Comparison of ENCODE assay signal across 9 mouse cellular contexts in the genomic region with DNA sequence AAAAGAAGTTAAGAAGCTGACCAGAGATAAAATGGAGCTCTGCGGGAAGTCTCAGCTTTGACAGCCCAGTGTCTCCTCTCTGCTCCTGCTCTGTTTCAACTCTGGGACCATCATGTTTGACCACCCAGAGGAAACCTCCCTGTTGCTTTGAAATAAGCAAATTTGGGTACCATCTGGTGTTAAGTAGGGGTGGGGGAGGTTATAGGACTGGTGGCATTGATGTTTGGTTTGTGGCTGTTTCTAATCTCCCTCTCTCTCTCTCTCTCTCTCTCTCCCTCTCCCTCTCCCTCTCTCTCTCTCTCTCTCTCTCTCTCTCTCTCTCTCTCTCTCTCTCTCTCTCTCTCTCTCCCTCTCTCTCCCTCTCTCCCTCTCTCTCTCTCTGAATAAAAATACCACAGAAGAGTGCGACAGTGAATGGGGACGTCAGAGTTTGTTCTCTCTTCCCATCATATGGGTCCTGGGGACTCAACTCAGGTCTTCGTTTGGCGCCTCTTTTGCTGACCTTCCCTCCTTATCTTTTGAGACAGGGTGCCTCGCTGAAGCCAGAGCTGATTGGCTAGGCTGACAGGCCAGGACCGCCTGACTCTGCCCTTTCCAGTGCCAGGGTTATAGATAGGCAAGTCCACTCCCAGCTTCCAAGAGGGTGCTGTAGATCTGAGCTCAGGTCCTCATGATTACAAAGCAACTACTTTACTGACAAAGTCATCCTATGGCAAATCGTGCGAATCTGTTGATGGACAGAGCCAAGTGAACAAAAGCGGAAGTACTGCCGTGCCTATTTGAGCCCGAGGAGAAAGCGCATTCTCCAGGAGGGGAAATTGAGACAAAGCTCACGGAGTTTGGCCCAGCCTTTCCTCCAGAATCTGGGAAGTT. TPM values are rescaled to one million over a fixed set of nuclear protein-coding genes. Genes with fewer than 3 reads are reported as not detected.
DNase-seq lines count a peak whose midpoint lies in the region; ATAC-seq lines count a peak whose summit lies in the region.
"Had no signal": no experiment of that assay in that cellular context is flagged by ENCODE, and none has a peak within 500 bp of the region (broad histone marks: within the 10 kb centered on the region; RNA-seq: fewer than 3 reads in every experiment).

No protein-coding gene starts in this region.

- WGBS in hindbrain, embryonic 15.5 days, result 69% methylated on average over 14 of the region's 14 CpGs
- WGBS in hindbrain, embryonic 14.5 days, result 72% methylated on average over 14 of the region's 14 CpGs
- 25% methylated on average over 14 of the region's 14 CpGs for WGBS in liver, embryonic 12.5 days (ENCODE audit: insufficient replicate concordance)

- no peak overlapping the region for H3K4me3 ChIP-seq in hindbrain, embryonic 15.5 days
- no peak overlapping the region for H3K4me3 ChIP-seq in hindbrain, embryonic 14.5 days (replicated peaks; ENCODE audit: low read length)
- 0 out of 2 replicates have a peak overlapping the region, but pooled peaks have one; percentile 6 for H3K4me3 ChIP-seq in liver, embryonic 12.5 days
- H3K4me3 ChIP-seq: limb, embryonic 13.5 days; megakaryocyte, embryonic 14.5 days had no signal

- H3K4me2 ChIP-seq in hindbrain, embryonic 15.5 days, result no peak overlapping the region
- no peak overlapping the region for H3K4me2 ChIP-seq in hindbrain, embryonic 14.5 days (replicated peaks)
- peak overlapping the region; percentile 52 for H3K4me2 ChIP-seq in liver, embryonic 12.5 days
- H3K4me2 ChIP-seq: limb, embryonic 13.5 days had no signal

- H3K27me3 ChIP-seq in hindbrain, embryonic 15.5 days, result no peaks in the 10 kb centered on the region
- H3K27me3 ChIP-seq in hindbrain, embryonic 14.5 days (ENCODE audit: control insufficient read depth, insufficient read depth, low read length), result no peaks in the 10 kb centered on the region
- no peaks in the 10 kb centered on the region for H3K27me3 ChIP-seq in liver, embryonic 12.5 days (replicated peaks)
- H3K27me3 ChIP-seq: limb, embryonic 13.5 days; megakaryocyte, embryonic 14.5 days had no signal

- H3K27ac ChIP-seq in hindbrain, embryonic 15.5 days (replicated peaks), result no peak overlapping the region
- H3K27ac ChIP-seq in hindbrain, embryonic 14.5 days, result no peak overlapping the region
- peak overlapping the region; percentile 77 for H3K27ac ChIP-seq in liver, embryonic 12.5 days
- H3K27ac ChIP-seq: limb, embryonic 13.5 days had no signal

- 0 out of 2 replicates have a peak, but pooled peaks cover 8% of the 10 kb centered on the region for H3K4me1 ChIP-seq in hindbrain, embryonic 15.5 days (replicated peaks)
- no peaks in the 10 kb centered on the region; the same call in 1 of the 2 replicates for H3K4me1 ChIP-seq in hindbrain, embryonic 14.5 days (replicated peaks; ENCODE audit: control insufficient read depth, insufficient read depth, low read length)
- H3K4me1 ChIP-seq in liver, embryonic 12.5 days, result peaks cover 22% of the 10 kb centered on the region

- no peak overlapping the region for H3K9ac ChIP-seq in hindbrain, embryonic 15.5 days
- no peak overlapping the region for H3K9ac ChIP-seq in hindbrain, embryonic 14.5 days
- H3K9ac ChIP-seq in liver, embryonic 12.5 days, result 0 out of 2 replicates have a peak overlapping the region, but pooled peaks have one; percentile 25
- H3K9ac ChIP-seq: limb, embryonic 13.5 days had no signal

- no peaks in the 10 kb centered on the region for H3K36me3 ChIP-seq in hindbrain, embryonic 15.5 days
- no peaks in the 10 kb centered on the region for H3K36me3 ChIP-seq in hindbrain, embryonic 14.5 days (replicated peaks; ENCODE audit: control insufficient read depth, insufficient read depth)
- no peaks in the 10 kb centered on the region for H3K36me3 ChIP-seq in liver, embryonic 12.5 days
- H3K36me3 ChIP-seq: limb, embryonic 13.5 days had no signal

- H3K9me3 ChIP-seq in hindbrain, embryonic 15.5 days, result no peaks in the 10 kb centered on the region
- H3K9me3 ChIP-seq in hindbrain, embryonic 14.5 days (ENCODE audit: control insufficient read depth, low read length), result no peaks in the 10 kb centered on the region
- H3K9me3 ChIP-seq in liver, embryonic 12.5 days (replicated peaks), result no peaks in the 10 kb centered on the region
- H3K9me3 ChIP-seq: limb, embryonic 13.5 days; megakaryocyte, embryonic 14.5 days had no signal

- DNase-seq in hindbrain, embryonic 14.5 days (ENCODE audit: low spot score), result no peak
- peak; percentile 78 to 83 for DNase-seq in spleen, postnatal 4 days (ENCODE audit: low spot score in 2 of 2)
- DNase-seq in adrenal gland, postnatal 4 days (ENCODE audit: low spot score in 2 of 2), result no peak
- no peak for DNase-seq in urinary bladder, postnatal 14 days (ENCODE audit: low spot score)

- ATAC-seq in hindbrain, embryonic 15.5 days (ENCODE audit: low FRiP score, low read depth), result 0 out of 2 replicates have a peak, but pooled peaks have one; percentile 19
- ATAC-seq in hindbrain, embryonic 14.5 days (ENCODE audit: low FRiP score), result no peak
- peak; percentile 88 for ATAC-seq in erythroblast, adult 5-6 weeks (replicated peaks; ENCODE audit: low FRiP score, poor library complexity, severe bottlenecking)
- ATAC-seq in liver, embryonic 12.5 days, result peak; percentile 98

RNA-seq across cellular contexts. Expression of gene Cxcr4, which starts 31.4 kb away (rescaled TPM):
- 9.2 and 10.0 TPM in 2 replicates for polyA plus RNA-seq in hindbrain, embryonic 15.5 days (2015; fragmentation: Nextera tagmentation; extraction: Ambion mirVana)
- 8.6 and 10.7 TPM in 2 replicates for polyA plus RNA-seq in hindbrain, embryonic 14.5 days (2014; fragmentation: Nextera tagmentation; extraction: Ambion mirVana)
- total RNA-seq in erythroblast, adult 5-6 weeks (2015; ENCODE audit: low replicate concordance), result 121 and 151 TPM in 2 replicates
- 109 and 111 TPM in 2 replicates for total RNA-seq in erythroblast, adult 5-6 weeks (2017; ENCODE audit: low replicate concordance)
- polyA plus RNA-seq in liver, embryonic 12.5 days (2016; fragmentation: Nextera tagmentation; extraction: Ambion mirVana), result 0.88 and 0.93 TPM in 2 replicates
- total RNA-seq in adrenal gland, postnatal 4 days (2021), result 10 to 100 TPM; 35.9 to 37.7 TPM

Comparison
In these comparisons a context has a peak if more than half of its experiments do, and no peak if none do; other contexts are left out.
1. DNase-seq: peak in spleen, postnatal 4 days (2 of 2); none in hindbrain, embryonic 14.5 days (single experiment), adrenal gland, postnatal 4 days (0 of 2) and urinary bladder, postnatal 14 days (single experiment).